Mouse (Mus musculus) intestine, postnatal 0 days (tissue): ENCODE measurements at regions not wholly inside any gene's neighbourhood (a gene's known extent, or its start where the extent isn't known, plus 50 kb on each side); places are given as distances from the start of the nearest gene placed in this dataset.

Source experiments
- ATAC-seq: fragments of 200-750 bp; cut with Nextera tagmentation; 2 replicates; pipeline ENCODE4 v1.8.0; 2017; ENCODE audit warnings: mild to moderate bottlenecking, moderate TSS enrichment, moderate library complexity
- H3K27ac ChIP-seq: fragments of 300-500 bp; sonication (generic); 2 replicates; pipeline ENCODE4 v1.5.1; 2014; ENCODE audit warnings: mild to moderate bottlenecking, low read depth, low read length, moderate library complexity
- H3K27me3 ChIP-seq: fragments of 300-500 bp; sonication (generic); replicated peaks from 2 replicates; pipeline ENCODE4 v1.6.1; 2014; ENCODE audit warnings: low read length, mixed read lengths; ENCODE audit not compliant: control insufficient read depth, insufficient read depth
- H3K36me3 ChIP-seq: fragments of 300-500 bp; sonication (generic); 2 replicates; pipeline ENCODE4 v1.6.1; 2014; ENCODE audit warnings: mild to moderate bottlenecking, moderate library complexity; ENCODE audit not compliant: control insufficient read depth, insufficient read depth
- H3K4me1 ChIP-seq: fragments of 300-500 bp; sonication (generic); replicated peaks from 2 replicates; pipeline ENCODE4 v1.6.1; 2014; ENCODE audit warnings: antibody characterized with exemption, low read length, mixed read lengths; ENCODE audit not compliant: control insufficient read depth, insufficient read depth
- H3K4me2 ChIP-seq: fragments of 300-500 bp; sonication (generic); replicated peaks from 2 replicates; pipeline ENCODE4 v1.6.1; 2014; ENCODE audit warnings: low read depth, mild to moderate bottlenecking, moderate library complexity
- H3K4me3 ChIP-seq: fragments of 300-500 bp; sonication (generic); 2 replicates; pipeline ENCODE4 v1.5.1; 2014; ENCODE audit warnings: low read depth, low read length
- H3K9ac ChIP-seq: fragments of 300-500 bp; sonication (generic); 2 replicates; pipeline ENCODE4 v1.6.1; 2014; ENCODE audit warnings: mild to moderate bottlenecking, low read depth, low read length
- H3K9me3 ChIP-seq: fragments of 300-500 bp; sonication (generic); 2 replicates; pipeline ENCODE4 v1.6.1; 2016; ENCODE audit warnings: mixed run types; ENCODE audit not compliant: control insufficient read depth
- CTCF ChIP-seq: sonication (generic); IDR thresholded peaks from 2 replicates; pipeline ENCODE4 v1.5.1; 2016; ENCODE audit warnings: low read depth, mild to moderate bottlenecking, control low read depth, antibody characterized with exemption, moderate library complexity
- WGBS: fragments of 180-500 bp; shearing (Covaris S2); extraction: QIAGEN DNeasy Blood & Tissue Kit; methylation state at CpG from one replicate; pipeline ENCODE4 v1.1.7; 2014; 5-methylcytosine and 5-hydroxymethylcytosine counted together

GRCm38 (mm10) chr12:70577769-70578168 lies 124.9 kb downstream of the Tmx1 start:
- WGBS, result 46% methylated on average over 4 of the region's 4 CpGs
- Histone ChIP-seq H3K4me2 (no peak overlapping the region), H3K9ac (no peak overlapping the region), H3K4me1 (no peaks in the 10 kb centered on the region), H3K9me3 (no peaks in the 10 kb centered on the region), H3K36me3 (no peaks in the 10 kb centered on the region), H3K27ac (no peak overlapping the region), H3K27me3 (no peaks in the 10 kb centered on the region), H3K4me3 (no peak overlapping the region)
- ATAC-seq, result no peak
- TF ChIP-seq CTCF, result no peak

- Histone ChIP-seq H3K4me3 (no peak overlapping the region), H3K36me3 (no peaks in the 10 kb centered on the region), H3K4me2 (no peak overlapping the region), H3K27ac (no peak overlapping the region), H3K4me1 (no peaks in the 10 kb centered on the region), H3K27me3 (no peaks in the 10 kb centered on the region), H3K9me3 (no peaks in the 10 kb centered on the region), H3K9ac (no peak overlapping the region)
- no peak for TF ChIP-seq CTCF
- whole genome bisulfite sequencing, result 80% methylated on average over 8 of the region's 8 CpGs
- no peak for ATAC-seq
These were observed 126.5 kb downstream of the Tmx1 start for GRCm38 (mm10) chr12:70579328-70579905.

GRCm38 (mm10) chr12:70586181-70586580 lies 133.3 kb downstream of the Tmx1 start:
- Histone ChIP-seq H3K9ac (no peak overlapping the region), H3K36me3 (no peaks in the 10 kb centered on the region), H3K9me3 (no peaks in the 10 kb centered on the region), H3K27ac (no peak overlapping the region), H3K4me3 (no peak overlapping the region), H3K27me3 (no peaks in the 10 kb centered on the region), H3K4me2 (no peak overlapping the region), H3K4me1 (no peaks in the 10 kb centered on the region)
- no peak for TF ChIP-seq CTCF
- ATAC-seq, result no peak
- 71% methylated on average over 2 of the region's 2 CpGs for whole genome bisulfite sequencing

GRCm38 (mm10) chr12:70588234-70588633 lies 135.3 kb downstream of the Tmx1 start:
- no peak for ATAC-seq
- Histone ChIP-seq H3K27me3 (no peaks in the 10 kb centered on the region), H3K4me3 (no peak overlapping the region), H3K9me3 (no peaks in the 10 kb centered on the region), H3K36me3 (no peaks in the 10 kb centered on the region), H3K27ac (no peak overlapping the region), H3K9ac (no peak overlapping the region), H3K4me2 (no peak overlapping the region), H3K4me1 (no peaks in the 10 kb centered on the region)
- TF ChIP-seq CTCF, result no peak
- 48% methylated on average over 3 of the region's 3 CpGs for WGBS

- no peak overlapping the region for H3K4me2 ChIP-seq
- TF ChIP-seq CTCF, result peak; percentile 36
- 81% methylated on average over 2 of the region's 2 CpGs for WGBS
- no peaks in the 10 kb centered on the region for H3K4me1 ChIP-seq
- no peak overlapping the region for H3K9ac ChIP-seq
- no peaks in the 10 kb centered on the region for H3K27me3 ChIP-seq
- H3K27ac ChIP-seq, result no peak overlapping the region
- H3K9me3 ChIP-seq, result no peaks in the 10 kb centered on the region
- no peak for ATAC-seq
- H3K4me3 ChIP-seq, result no peak overlapping the region
- H3K36me3 ChIP-seq, result no peaks in the 10 kb centered on the region
These were observed 136.4 kb downstream of the Tmx1 start for GRCm38 (mm10) chr12:70589315-70589742.

GRCm38 (mm10) chr12:70590456-70591050 lies 137.7 kb downstream of the Tmx1 start:
- ATAC-seq, result peak; percentile 92
- no peak overlapping the region for H3K9ac ChIP-seq
- H3K27me3 ChIP-seq, result no peaks in the 10 kb centered on the region
- H3K4me3 ChIP-seq, result no peak overlapping the region
- 70% methylated on average over 12 of the region's 12 CpGs for WGBS
- H3K4me1 ChIP-seq, result no peaks in the 10 kb centered on the region
- H3K36me3 ChIP-seq, result no peaks in the 10 kb centered on the region
- H3K4me2 ChIP-seq, result no peak overlapping the region
- TF ChIP-seq CTCF, result no peak
- H3K27ac ChIP-seq, result no peak overlapping the region; the same call in 1 of the 2 replicates
- H3K9me3 ChIP-seq, result no peaks in the 10 kb centered on the region

- Histone ChIP-seq H3K4me2 (no peak overlapping the region), H3K4me3 (no peak overlapping the region), H3K36me3 (no peaks in the 10 kb centered on the region), H3K27me3 (no peaks in the 10 kb centered on the region), H3K27ac (no peak overlapping the region), H3K4me1 (no peaks in the 10 kb centered on the region), H3K9ac (no peak overlapping the region), H3K9me3 (no peaks in the 10 kb centered on the region)
- no peak for ATAC-seq
- no peak for TF ChIP-seq CTCF
- WGBS, result 80% methylated on average over 4 of the region's 4 CpGs
These were observed 139.9 kb downstream of the Tmx1 start for GRCm38 (mm10) chr12:70592821-70593220.
